Mouse (Mus musculus) c-Kit-positive CD71-positive TER-119-negative erythroid progenitor cells, embryonic 14.5 days (primary cell): Measurements from ENCODE around the gene Depp1.
A peak's percentile ranks its signal among the peaks of the same experiment; 100 is the strongest.
"Not testable (repeated sequence)": the region's sequence is repeated elsewhere in the genome, so short reads cannot be mapped to it uniquely, and the experiment has no call there.

Source experiments
- DNase-seq: peaks from one replicate; pipeline ENCODE4 v3.0.0-alpha.2; 2013; ENCODE audit warnings: low read depth

The Depp1 gene

GRCm38 (mm10) chr6:116650406-116650805 lies at the start of gene Depp1:
Gene Depp1 (plus strand): TSS chr6:116650609.
- no peak for DNase-seq

DNA sequence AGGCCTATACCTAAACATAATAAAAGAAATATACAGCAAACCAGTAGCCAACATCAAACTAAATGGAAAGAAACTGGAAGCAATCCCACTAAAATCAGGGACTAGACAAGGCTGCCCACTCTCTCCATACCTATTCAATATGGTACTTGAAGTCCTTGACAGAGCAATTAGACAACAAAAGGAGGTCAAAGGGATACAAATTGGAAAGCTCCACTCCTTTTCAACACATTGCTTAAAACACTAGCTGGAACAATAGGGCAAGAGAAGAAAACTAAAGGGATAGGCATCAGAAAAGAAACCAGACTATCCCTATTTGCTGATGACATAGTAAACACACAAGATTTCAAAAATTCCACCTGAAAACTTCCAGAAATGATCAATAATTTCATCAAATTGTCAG lies 49.4 kb upstream of the Depp1 start:
- DNase-seq: not testable (repeated sequence)

DNA sequence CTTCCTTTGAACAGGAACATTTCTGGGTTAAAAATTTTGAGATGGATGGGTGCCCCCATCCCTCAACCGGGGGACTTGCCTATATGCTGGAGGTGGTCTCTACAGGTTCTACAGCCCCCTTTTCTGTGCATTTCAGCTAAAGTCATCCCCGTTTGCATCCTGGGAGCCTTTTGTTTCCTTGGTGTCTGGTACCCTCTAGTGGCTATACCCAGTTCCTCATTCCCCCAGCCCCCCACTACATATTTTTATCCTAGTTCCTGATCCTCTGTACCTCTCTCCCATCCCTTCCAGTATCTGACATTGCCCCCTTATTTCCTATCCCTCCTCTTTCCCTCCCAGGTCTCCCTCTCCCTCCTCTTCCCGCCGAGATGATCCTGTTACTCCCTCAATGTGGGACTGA lies 43.2 kb upstream of the Depp1 start:
- DNase-seq: no peak

DNA sequence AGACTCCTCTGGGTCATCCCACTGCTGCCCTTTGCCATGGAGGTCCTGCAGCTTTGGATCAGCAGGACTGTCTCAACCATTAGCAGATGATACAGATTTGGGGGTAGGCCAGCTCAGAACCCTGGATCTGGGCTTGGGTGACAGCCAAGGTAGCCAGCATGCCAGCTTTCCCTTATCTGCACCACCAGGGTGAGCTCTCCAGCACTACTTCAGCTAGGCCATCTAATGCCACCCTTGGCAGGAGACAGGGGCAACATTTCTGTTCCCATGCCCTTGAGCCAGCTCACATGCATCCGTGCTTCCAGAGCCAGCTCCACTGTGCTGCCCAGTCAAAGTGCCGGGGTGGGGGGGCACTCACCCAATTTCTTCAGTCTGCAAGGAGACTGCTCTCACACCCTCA lies 34.7 kb upstream of the Depp1 start:
- DNase-seq: no peak

DNA sequence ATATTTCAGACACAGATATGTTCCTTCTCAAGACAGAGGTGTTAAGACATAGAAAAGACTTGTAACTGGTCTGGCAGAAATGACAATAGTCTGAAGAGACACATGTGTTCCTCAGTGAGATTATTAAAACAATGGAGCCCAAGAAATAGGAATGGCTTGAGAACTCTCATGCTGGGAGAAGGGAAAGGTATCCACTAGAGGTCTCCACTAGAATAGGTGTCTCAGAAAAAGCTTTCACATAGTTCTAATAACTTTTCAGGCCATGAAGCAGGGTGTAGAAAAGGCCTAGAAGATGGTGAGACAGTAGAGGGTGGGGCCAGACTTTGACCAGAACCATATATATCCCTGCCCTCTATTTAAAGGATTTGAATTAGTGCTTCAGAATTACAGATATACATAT lies 32.3 kb upstream of the Depp1 start:
- no peak for DNase-seq

- no peak for DNase-seq
These were observed 28.9 kb upstream of the Depp1 start for GRCm38 (mm10) chr6:116621318-116622023.

DNA sequence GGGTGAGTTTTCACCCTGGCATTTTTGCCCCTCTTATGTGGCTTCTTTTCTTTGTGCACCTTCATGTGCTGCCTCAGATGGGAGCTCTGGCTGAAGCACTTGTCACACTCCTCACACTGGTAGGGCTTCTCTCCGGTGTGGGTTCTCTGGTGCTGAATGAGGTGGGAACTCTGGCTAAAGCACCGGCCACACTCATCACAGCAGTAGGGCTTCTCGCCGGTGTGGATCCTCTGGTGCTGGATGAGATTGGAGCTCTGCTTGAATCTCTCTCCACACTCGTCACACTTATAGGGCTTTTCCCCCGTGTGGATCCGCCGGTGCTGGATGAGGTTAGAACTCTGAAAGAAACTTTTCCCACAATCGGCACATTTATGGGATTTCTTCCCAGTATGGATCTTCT lies 24.0 kb upstream of the Depp1 start:
- not testable (repeated sequence) for DNase-seq

DNA sequence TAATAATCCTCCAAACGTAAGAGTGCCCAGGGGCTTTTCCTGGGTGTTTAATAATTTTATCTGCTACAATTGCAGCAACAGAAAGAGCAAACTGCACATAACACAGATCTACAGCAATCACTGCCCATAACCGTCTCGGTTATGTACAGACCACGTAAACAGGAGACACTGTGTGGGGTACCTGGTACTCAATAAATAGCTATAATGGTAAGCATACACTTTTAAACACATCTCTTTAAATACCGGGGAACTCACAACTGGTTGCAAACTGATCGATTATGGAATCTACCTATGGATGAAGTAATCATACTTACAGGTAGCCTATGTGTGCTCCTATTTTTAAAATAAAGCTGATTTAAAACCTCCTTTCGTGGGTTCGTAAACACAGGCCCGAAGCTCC lies 22.3 kb upstream of the Depp1 start:
- DNase-seq: no peak

- DNase-seq: peak; percentile 24
These were observed 21.8 kb upstream of the Depp1 start, which contains the start of gene Zfp422 for GRCm38 (mm10) chr6:116628539-116629171. Gene Zfp422 (minus strand): TSS chr6:116628999.

GRCm38 (mm10) chr6:116629766-116630165 lies 20.6 kb upstream of the Depp1 start:
- DNase-seq: no peak

GRCm38 (mm10) chr6:116632129-116632528 lies 18.3 kb upstream of the Depp1 start:
- DNase-seq: peak; percentile 53

- no peak for DNase-seq
These were observed 16.4 kb upstream of the Depp1 start for GRCm38 (mm10) chr6:116633741-116634695.

GRCm38 (mm10) chr6:116635251-116636180 lies 14.9 kb upstream of the Depp1 start:
- DNase-seq: no peak

DNA sequence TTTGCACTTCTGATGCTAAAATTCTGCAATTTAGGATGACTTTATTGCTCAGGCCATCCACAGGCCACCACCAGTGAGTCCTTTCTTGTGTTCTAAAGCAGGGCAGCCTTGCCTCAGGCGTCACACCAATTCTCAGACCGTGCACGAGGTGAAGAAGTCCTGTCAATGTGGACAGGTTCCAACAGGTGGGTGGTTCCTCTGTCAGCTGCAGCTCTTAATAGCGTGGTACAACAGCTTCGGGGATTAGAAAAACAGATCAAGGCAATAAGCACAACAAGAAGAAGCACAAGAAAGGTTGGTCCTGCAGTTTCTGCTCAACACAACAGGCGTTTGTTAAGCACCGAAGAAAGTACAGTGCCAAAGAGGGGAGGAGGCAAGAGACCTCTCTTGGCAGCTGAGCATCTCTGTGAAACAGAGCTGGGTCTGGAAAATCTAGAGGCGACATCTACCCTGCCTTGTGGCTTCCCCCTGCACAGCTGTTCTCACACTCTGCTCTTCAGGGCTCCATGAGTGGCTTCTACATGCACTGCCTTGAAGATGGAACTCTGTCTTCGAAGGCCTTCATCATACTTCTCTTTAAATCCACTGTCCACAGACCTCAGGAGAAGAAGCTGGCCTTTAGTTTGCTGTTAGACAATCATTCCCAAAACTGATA lies 13.7 kb upstream of the Depp1 start:
- no peak for DNase-seq

GRCm38 (mm10) chr6:116637496-116637895 lies 12.9 kb upstream of the Depp1 start:
- DNase-seq: no peak

GRCm38 (mm10) chr6:116638871-116639270 lies 11.5 kb upstream of the Depp1 start:
- DNase-seq: no peak

GRCm38 (mm10) chr6:116639663-116640062 lies 10.7 kb upstream of the Depp1 start:
- no peak for DNase-seq

DNA sequence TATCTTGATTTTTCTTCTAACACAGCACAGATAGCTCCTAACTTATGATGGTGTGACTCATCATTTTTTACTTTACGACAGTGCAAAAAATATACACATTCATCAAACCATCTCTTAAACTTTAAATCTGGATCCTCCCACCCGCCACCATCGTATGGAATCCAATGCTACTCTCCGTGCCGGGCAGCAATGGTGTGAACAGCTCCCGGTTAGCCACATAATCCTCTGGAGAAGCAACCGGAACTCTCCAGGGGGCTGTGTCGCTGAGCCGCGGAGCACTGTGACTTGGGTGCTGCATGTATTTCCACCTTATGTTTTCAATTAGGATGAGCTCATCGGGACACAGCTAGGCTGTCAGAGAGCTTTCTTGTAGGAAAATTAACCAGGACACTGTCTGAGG lies 7.5 kb upstream of the Depp1 start:
- no peak for DNase-seq

DNA sequence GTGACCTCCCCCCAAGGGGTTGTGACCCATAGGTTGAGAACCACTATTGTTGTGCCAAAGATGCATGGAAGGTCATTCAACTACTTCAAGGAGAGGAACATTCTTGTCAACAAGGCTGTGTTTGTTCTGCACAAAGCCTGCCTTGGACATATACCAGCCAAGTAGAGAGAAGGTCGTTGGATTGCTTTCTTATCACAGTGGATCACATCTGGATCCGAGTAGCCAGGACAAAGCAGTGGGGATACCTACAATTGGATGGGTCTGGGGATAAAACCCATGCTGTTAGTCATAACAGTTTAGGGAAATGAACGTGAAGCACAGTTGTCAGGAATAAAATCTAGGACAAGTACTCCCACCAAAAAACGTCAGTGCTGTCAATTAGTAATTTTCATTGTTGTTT lies 6.5 kb upstream of the Depp1 start:
- no peak for DNase-seq

GRCm38 (mm10) chr6:116644335-116644734 lies 6.1 kb upstream of the Depp1 start:
- DNase-seq: no peak

GRCm38 (mm10) chr6:116647763-116648162 lies 2.6 kb upstream of the Depp1 start:
- no peak for DNase-seq
